Mouse (Mus musculus): Measurements from ENCODE around the gene Patz1.

The Patz1 gene

GRCm38 (mm10) chr11:3288521-3289301 is at the start of gene Patz1:
TSS of gene Patz1 (plus strand) at chr11:3288874.
- DNase-seq: peak; percentile 41

- DNase-seq: no peak
Measured at GRCm38 (mm10) chr11:3242395-3242794, 46.3 kb upstream of the Patz1 start.

GRCm38 (mm10) chr11:3243771-3244170 is 44.9 kb upstream of the Patz1 start:
- peak; percentile 10 for DNase-seq

GRCm38 (mm10) chr11:3247387-3247786 is 41.3 kb upstream of the Patz1 start:
- DNase-seq: no peak

- no peak for DNase-seq
Measured at GRCm38 (mm10) chr11:3259537-3259936, 29.1 kb upstream of the Patz1 start.

GRCm38 (mm10) chr11:3265291-3266078 is 23.2 kb upstream of the Patz1 start:
- no peak for DNase-seq

- peak; percentile 94 for DNase-seq
Measured at GRCm38 (mm10) chr11:3266079-3266685, 22.5 kb upstream of the Patz1 start, which contains the start of gene Drg1. TSS of gene Drg1 (minus strand) at chr11:3266415.

- no peak for DNase-seq
Measured at GRCm38 (mm10) chr11:3267133-3267532, 21.5 kb upstream of the Patz1 start.

GRCm38 (mm10) chr11:3269241-3269640 is 19.4 kb upstream of the Patz1 start:
- no peak for DNase-seq

GRCm38 (mm10) chr11:3278351-3278750 is 10.3 kb upstream of the Patz1 start:
- no peak for DNase-seq

- no peak for DNase-seq
Measured at GRCm38 (mm10) chr11:3279729-3280128, 8.9 kb upstream of the Patz1 start.

- DNase-seq: no peak
Measured at GRCm38 (mm10) chr11:3282887-3283286, 5.8 kb upstream of the Patz1 start.

- DNase-seq: no peak
Measured at GRCm38 (mm10) chr11:3283645-3284044, 5.0 kb upstream of the Patz1 start.

GRCm38 (mm10) chr11:3285940-3286339 is 2.7 kb upstream of the Patz1 start:
- DNase-seq: no peak

GRCm38 (mm10) chr11:3287131-3287530 is 1.5 kb upstream of the Patz1 start:
- no peak for DNase-seq

- no peak for DNase-seq
Measured at GRCm38 (mm10) chr11:3287921-3288320, 753 bp upstream of the Patz1 start.

GRCm38 (mm10) chr11:3289302-3289802 is 678 bp downstream of the Patz1 start:
- peak; percentile 77 for DNase-seq

GRCm38 (mm10) chr11:3289803-3290639 is 1.3 kb downstream of the Patz1 start:
- DNase-seq: peak; percentile 86

GRCm38 (mm10) chr11:3290640-3291310 is 2.1 kb downstream of the Patz1 start:
- peak; percentile 72 for DNase-seq

GRCm38 (mm10) chr11:3291311-3292061 is 2.8 kb downstream of the Patz1 start:
- DNase-seq: no peak

- DNase-seq: no peak
Measured at GRCm38 (mm10) chr11:3292062-3292421, 3.4 kb downstream of the Patz1 start.

Data from right cerebral cortex, postnatal 14 days (tissue).